ENCODE assay signal across 10 mouse cellular contexts in genomic region chr12:68500794-68501193, GRCm38 (mm10).
DNase-seq lines count a peak whose midpoint lies in the region; ATAC-seq and TF ChIP-seq lines count a peak whose summit lies in the region.
"Had no signal": no experiment of that assay in that cellular context is flagged by ENCODE, and none has a peak within 500 bp of the region (broad histone marks: within the 10 kb centered on the region; RNA-seq: fewer than 3 reads in every experiment).

No protein-coding gene starts in this region.

- H3K27me3 ChIP-seq in kidney, adult 2 months (replicated peaks; ENCODE audit: control insufficient read depth, insufficient read depth, low read length): no peaks in the 10 kb centered on the region
- H3K27me3 ChIP-seq in embryonic facial prominence, embryonic 14.5 days (replicated peaks; ENCODE audit: control insufficient read depth, insufficient read depth, low read length): no peaks in the 10 kb centered on the region
- H3K27me3 ChIP-seq: midbrain, embryonic 12.5 days had no signal

- no peaks in the 10 kb centered on the region for H3K4me1 ChIP-seq in kidney, adult 2 months (ENCODE audit: control insufficient read depth, insufficient read depth, low read length)
- H3K4me1 ChIP-seq in embryonic facial prominence, embryonic 14.5 days (ENCODE audit: control insufficient read depth, insufficient read depth, low read length): no peaks in the 10 kb centered on the region
- H3K4me1 ChIP-seq: midbrain, embryonic 12.5 days had no signal

- peak; percentile 4 for DNase-seq in kidney, adult 2 months
- DNase-seq in kidney, adult 11 months: no peak
- DNase-seq in 3T3-L1 (ENCODE audit: low read depth, low spot score) (peak; percentile 74), ES-CJ7 (ENCODE audit: low read depth, low spot score) (peak; percentile 39)
- peak; percentile 35 for DNase-seq in embryonic facial prominence, embryonic 14.5 days (ENCODE audit: low spot score)
- no peak for DNase-seq in adrenal gland, adult (ENCODE audit: inconsistent age in 2 of 2, low spot score in 1 of 2)
- DNase-seq in left cerebral cortex, adult 9 months (ENCODE audit: low spot score in 2 of 2): no peak
- DNase-seq: adrenal gland, adult 2 months had no signal

- H3K9me3 ChIP-seq in embryonic facial prominence, embryonic 14.5 days (ENCODE audit: control insufficient read depth, low read length): no peaks in the 10 kb centered on the region
- H3K9me3 ChIP-seq: midbrain, embryonic 12.5 days had no signal

- TF ChIP-seq POLR2A in kidney, adult 2 months (IDR thresholded peaks at IDR 0.05; ENCODE audit: low read depth, low read length): no peak

- no peak for ATAC-seq in embryonic facial prominence, embryonic 14.5 days (ENCODE audit: low read depth)
- no peak for ATAC-seq in frontal cortex, adult (ENCODE audit: low TSS enrichment)

- TF ChIP-seq CTCF in kidney, adult 2 months (conservative IDR thresholded peaks at IDR 0.05; ENCODE audit: insufficient read depth, insufficient read length, low read depth, low read length): no peak

- no peaks in the 10 kb centered on the region for H3K36me3 ChIP-seq in kidney, adult 2 months (ENCODE audit: control insufficient read depth, insufficient read depth, low read length)
- H3K36me3 ChIP-seq in embryonic facial prominence, embryonic 14.5 days (ENCODE audit: control insufficient read depth, insufficient read depth, low read length): no peaks in the 10 kb centered on the region
- H3K36me3 ChIP-seq: midbrain, embryonic 12.5 days had no signal

- 64% methylated on average over 4 of the region's 4 CpGs for WGBS in kidney, adult 2 months
- 65% methylated on average over 4 of the region's 4 CpGs for WGBS in embryonic facial prominence, embryonic 14.5 days

- no peak overlapping the region for H3K4me2 ChIP-seq in embryonic facial prominence, embryonic 14.5 days (ENCODE audit: low read depth, low read length)
- H3K4me2 ChIP-seq: midbrain, embryonic 12.5 days had no signal

- H3K4me3 ChIP-seq in kidney, adult 2 months (ENCODE audit: insufficient read depth, low read depth, low read length): no peak overlapping the region
- no peak overlapping the region for H3K4me3 ChIP-seq in embryonic facial prominence, embryonic 14.5 days (ENCODE audit: low read depth, low read length)
- H3K4me3 ChIP-seq: midbrain, embryonic 12.5 days had no signal

- no peak overlapping the region for H3K9ac ChIP-seq in embryonic facial prominence, embryonic 14.5 days (ENCODE audit: low read depth, low read length)
- H3K9ac ChIP-seq: midbrain, embryonic 12.5 days had no signal

- no peak overlapping the region for H3K27ac ChIP-seq in kidney, adult 2 months (ENCODE audit: insufficient read depth, low read depth, low read length)
- H3K27ac ChIP-seq in embryonic facial prominence, embryonic 14.5 days (replicated peaks; ENCODE audit: low read depth, low read length): no peak overlapping the region
- H3K27ac ChIP-seq: midbrain, embryonic 12.5 days had no signal

Comparison
In these comparisons a context has a peak if more than half of its experiments do, and no peak if none do; other contexts are left out.
1. DNase-seq: peak in kidney, adult 2 months (single experiment), 3T3-L1 (single experiment), ES-CJ7 (single experiment) and embryonic facial prominence, embryonic 14.5 days (single experiment); none in kidney, adult 11 months (single experiment), adrenal gland, adult (0 of 2) and left cerebral cortex, adult 9 months (0 of 2).